Mouse (Mus musculus) frontal cortex, postnatal 25 days (tissue): ENCODE data around the gene Mef2a.

ENCODE experiments used
- DNase-seq, 2 experiments: peaks; one replicate each; pipeline ENCODE4 v3.0.0; 2022; ENCODE audit warnings: low spot score in 2 of 2

The Mef2a gene

DNA sequence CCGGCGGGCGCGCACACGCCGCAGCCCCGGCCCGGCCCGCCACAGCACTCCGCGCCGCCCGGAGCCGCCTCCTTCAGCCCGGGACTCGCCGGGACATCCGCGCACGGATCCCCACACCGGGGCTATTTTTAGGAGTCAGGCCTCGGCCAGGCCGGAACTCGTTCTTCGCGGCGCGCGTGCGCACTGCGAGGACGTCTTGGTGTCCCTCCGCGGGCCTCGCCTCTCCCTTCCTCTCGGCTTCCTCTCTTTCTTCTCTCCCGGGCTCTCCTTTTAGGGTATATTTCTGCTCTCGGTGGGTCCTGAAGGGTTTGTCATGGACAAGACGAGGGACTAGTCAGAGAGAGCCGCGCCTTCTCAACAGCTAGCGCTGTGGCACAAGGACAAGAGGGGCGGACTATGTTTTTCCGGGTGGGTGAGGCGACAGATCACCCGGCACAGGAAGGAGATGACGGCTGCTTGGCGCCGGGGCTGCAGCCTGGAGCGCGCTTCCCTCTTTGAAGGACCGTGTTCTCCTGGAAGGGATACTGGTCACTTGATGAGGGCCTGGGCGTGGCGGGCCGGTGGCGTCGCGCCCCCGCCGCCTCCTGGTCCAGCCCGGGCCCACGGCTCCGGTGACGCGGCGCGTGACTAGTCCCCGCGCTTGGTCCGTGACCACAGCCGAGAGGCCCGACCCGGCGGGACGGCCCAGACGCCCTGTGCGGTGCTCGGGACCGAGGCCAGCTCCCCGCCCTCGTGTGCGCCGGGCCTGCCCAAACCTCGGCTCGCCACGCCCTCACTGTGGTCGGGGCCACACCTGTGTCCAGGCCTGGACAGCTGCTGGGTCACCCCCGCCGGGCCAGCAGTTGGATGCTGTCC lies at the start of gene Mef2a:
Gene Mef2a (minus strand): TSS at position 130 of the 855 bp plus-strand sequence.
- peak; percentile 95 to 96 for DNase-seq

DNA sequence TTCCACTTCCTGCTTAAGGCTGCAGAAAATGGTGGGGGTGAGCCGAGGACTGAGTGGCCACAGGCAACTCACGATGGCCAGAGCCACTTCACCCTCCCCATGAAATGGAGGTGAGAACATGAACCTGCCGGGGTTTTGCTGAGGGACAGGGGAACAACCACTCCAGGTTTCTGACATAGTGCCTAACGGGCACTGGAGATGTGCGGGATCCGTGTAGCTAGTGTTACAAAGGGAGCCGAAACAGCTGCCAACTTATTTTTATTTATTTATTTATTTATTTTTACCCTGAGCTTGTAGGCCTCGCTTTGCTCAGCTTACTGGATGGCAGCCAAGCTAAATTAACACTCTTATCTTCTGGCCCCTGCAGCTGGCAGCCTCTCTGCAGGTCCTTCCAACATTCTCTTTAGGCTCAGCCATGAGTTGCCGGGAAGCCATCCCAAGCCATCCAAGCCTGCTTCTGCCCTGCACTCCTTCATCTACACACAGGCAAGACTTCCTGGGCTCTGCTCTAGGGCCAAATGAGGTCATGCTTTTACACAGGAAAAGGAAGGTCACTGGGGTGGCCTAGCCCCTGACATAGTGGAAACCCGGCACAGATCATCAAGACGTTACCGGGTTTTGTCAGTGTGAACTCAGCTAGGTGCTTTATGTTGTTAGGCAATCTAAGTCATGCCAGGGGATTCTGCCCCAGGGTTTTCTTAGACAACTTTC lies 49.0 kb upstream of the Mef2a start:
- DNase-seq = no peak

DNA sequence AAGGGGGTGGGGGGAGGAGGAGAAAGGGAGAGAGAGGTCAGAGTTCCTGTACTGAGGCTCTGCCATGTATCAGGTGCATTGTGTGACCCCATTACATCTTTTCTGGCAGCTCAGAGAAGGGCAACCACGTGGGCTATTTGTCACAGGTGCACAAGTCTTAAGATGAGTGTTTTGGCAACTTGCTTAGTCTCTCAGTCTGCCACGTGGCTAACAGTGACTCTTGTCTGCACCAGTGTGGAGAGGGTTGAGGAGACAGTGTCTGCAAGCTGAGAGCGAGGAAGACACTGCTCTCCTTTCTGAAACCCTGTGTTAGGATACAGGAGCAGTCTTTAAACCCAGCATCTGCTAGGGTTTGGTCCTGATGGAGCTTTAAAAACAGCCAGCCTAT lies 48.4 kb upstream of the Mef2a start:
- no peak for DNase-seq

DNA sequence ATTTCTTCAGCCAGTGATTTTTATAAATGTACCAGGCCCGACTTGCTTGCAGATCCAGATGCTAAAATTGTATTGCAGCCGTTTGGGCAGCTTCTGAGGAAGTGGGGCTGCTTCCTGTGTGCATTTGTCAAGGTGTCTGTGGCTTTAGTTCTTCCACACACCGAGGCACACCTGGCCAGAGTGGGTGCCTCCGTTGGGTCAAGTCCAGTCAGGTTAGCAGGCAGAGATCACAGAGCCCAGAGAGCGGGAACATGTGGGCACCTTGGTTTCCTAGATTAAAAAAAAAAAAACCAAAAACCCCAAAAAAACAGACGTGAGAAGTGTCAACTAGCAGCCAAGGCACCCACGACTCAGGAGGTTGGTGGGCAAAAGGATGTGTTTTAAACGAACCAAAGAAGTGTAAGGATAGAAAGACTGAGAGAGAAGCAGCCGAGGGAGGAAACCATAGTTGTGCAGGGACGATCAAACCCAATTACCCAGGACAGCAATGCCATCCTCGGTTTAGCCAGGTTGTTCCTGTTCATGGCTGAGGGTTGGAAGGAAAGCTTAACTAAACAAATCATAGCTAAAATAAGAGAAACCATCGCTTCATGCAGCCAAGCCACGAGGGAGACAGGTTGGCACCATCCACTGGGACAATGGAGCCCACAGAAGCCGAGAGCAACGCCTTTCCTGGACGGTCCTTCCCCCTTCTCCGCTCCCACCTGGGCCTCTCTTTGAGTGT lies 47.1 kb upstream of the Mef2a start:
- DNase-seq = no peak

GRCm38 (mm10) chr7:67418122-67418521 lies 45.5 kb upstream of the Mef2a start:
- DNase-seq = no peak

GRCm38 (mm10) chr7:67414766-67415165 lies 42.1 kb upstream of the Mef2a start:
- DNase-seq = no peak

DNA sequence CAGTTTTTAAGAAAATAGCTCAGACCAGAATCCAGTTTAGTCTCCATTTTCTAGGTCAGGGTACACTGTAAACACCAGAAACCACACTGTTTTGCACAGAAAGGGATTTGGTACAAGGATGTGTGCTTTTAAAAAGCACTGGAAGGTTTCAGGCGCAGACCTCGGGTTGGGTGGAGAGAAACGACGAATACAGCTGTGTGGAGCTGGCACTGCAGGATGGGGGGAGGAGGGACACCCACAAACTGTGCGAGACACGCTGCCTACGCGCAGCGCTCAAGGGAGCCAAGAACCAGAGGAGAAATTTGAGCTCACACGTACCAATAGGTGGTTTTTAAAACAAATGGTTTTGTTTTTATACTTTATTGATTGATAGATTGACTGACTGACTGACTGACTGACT lies 40.0 kb upstream of the Mef2a start:
- no peak for DNase-seq

- DNase-seq = no peak
These were observed 34.4 kb upstream of the Mef2a start for GRCm38 (mm10) chr7:67407019-67407418.

DNA sequence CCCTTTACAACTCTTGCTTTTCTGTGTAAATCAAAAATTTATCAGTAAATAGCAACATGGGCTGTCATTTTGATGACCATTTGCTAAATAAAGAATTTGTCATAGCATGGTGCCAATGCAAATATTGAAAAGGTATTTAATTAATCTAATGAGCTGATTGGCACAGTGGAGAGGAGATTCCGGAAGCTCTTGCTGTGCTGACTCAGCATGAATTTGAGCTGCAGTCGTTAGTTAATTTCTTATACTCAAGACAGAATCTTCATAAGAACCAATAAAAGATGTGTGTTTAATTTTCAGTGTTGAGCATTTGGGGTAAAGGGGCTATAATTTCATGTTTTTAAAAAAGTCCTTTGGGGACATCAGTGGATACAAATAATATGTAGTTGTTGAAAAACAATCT lies 31.5 kb upstream of the Mef2a start:
- no peak for DNase-seq

GRCm38 (mm10) chr7:67402353-67402752 lies 29.7 kb upstream of the Mef2a start:
- DNase-seq = no peak

- DNase-seq = no peak
These were observed 28.7 kb upstream of the Mef2a start for GRCm38 (mm10) chr7:67401379-67401778.

DNA sequence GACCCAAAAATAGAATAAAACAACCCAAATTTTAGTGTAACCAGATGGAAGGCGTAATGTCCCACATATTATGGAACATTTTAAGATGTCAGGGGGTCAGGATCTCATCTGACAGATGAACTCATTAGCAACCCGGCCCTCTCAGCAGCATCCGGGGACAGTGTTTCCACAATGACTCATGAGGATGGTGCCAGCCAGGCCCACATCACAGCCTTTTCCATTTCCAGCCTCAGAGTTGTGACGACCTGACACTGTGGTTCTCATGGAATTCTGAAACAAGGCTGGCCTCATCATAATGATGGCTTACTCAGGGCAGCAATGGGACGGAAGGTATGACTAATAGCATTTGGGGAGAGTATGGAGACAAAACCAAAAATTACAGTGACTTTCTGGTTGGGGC lies 18.1 kb upstream of the Mef2a start:
- DNase-seq = no peak

GRCm38 (mm10) chr7:67390095-67390494 lies 17.4 kb upstream of the Mef2a start:
- DNase-seq = no peak

DNA sequence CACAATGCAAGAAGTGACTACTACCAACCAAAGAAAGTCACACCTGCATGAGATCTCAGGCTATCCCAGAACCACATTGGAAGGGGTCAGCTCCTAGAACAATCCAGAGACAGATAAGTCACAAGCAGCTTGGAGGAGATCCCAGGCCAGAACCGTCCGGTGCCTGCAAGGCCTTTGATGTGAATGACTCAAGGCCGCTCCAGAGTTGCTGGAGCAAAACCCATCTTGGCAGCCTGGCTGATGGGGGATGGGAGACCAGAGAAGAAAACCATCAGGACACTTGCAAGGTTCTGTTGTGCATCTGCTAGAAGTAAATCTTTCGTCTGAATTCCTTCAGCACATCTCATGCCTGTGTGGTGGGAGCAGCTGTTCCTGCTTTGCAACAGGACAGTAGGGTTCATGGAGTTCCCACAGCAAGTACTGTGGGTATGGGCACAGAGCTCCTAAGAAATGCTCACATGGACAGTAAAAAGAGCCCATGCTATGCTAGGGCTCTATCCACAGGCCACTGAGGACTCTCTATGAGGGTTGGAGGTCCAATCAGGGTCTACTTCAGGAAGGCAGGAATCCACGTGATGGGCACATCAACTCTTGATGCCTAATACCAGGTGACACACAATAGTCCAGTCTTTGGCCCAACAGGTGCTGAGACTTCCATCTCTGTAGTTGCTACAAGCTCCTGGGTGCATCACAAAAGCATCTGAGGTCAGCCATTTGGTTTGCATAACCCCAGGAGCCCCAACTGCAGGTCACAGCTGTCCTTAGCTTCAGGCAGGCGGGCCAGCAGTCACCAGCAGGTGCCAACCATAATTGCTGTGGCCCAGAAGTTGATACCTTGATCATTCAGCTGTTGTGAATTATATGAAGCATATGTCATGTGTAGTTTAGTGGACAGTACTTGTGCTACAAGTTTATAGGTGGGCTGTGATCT lies 12.5 kb upstream of the Mef2a start:
- no peak for DNase-seq

- DNase-seq = no peak
These were observed 7.8 kb upstream of the Mef2a start for GRCm38 (mm10) chr7:67380174-67381129.

GRCm38 (mm10) chr7:67376796-67377195 lies 4.1 kb upstream of the Mef2a start:
- DNase-seq = no peak

DNA sequence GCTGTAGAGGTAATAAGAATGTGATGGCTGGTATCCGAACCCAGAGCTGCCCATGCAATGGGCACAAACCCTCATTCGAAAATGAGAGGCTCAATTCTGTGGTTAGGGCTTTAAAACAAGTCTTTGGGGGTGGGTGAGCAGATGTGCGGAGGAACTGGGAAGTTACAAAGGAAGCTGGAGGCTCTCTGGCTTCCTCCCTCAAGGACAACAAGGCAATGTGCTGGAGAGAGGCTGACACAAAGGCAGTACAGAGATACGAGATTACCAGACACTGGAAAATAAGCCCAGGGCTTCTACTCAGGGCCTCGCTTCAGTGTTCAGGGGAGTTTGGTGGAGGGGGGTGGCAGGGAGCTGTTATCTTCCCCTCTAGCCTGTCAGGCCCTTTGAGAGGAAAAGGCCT lies 1.3 kb upstream of the Mef2a start:
- peak in 1 of 2 experiments; percentile 18 for DNase-seq

DNA sequence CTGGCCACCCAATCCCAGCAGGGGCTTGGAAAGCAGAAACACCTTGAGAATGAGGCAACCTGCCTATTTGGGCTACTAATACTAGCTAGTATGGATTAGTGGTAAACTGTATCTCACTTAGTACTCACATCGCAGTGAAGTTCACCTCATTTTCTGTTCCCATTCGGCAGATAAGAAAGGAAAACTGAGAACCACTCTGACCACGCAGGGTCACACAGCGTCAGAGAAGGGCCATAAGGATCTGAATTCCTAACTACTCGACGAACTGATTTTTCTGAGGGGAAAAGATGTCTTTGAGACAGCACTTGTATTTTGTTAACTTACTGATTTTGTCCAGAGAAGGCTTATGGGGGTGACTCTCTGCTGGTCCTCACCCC lies 914 bp upstream of the Mef2a start:
- DNase-seq = no peak

GRCm38 (mm10) chr7:67371891-67372672 lies 576 bp downstream of the Mef2a start:
- no peak for DNase-seq
